Mouse (Mus musculus) heart, adult 2 months (tissue): ENCODE measurements around the gene Fam57b.

Source experiments
- CTCF ChIP-seq: fragments of 200-600 bp; IDR thresholded peaks from 2 replicates; pipeline ENCODE4 v1.8.1; 2022; ENCODE audit warnings: antibody characterized with exemption, mild to moderate bottlenecking, moderate library complexity
- POLR2A ChIP-seq: fragments of 200-500 bp; IDR thresholded peaks from 2 replicates; pipeline ENCODE4 v1.6.1; 2011; ENCODE audit warnings: mild to moderate bottlenecking, low read depth, low read length, control low read depth; ENCODE audit not compliant: insufficient read depth

GRCm38 (mm10) chr7:126833294-126833693 lies 35.8 kb downstream of the Fam57b start:
- TF ChIP-seq POLR2A (no peak), CTCF (no peak)
